Mouse (Mus musculus) brain, embryonic 14.5 days (tissue): ENCODE measurements around the gene Lamb3. TPM values are rescaled to one million over a fixed set of nuclear protein-coding genes. Genes with fewer than 3 reads are reported as not detected.

Source experiments
- DNase-seq: peaks from one replicate; pipeline ENCODE4 v3.0.0-alpha.2; 2011; ENCODE audit warnings: low read depth
- CTCF ChIP-seq: fragments of 200-500 bp; IDR thresholded peaks from 2 replicates; pipeline ENCODE4 v1.5.1; 2012; ENCODE audit warnings: inconsistent platforms, mild to moderate bottlenecking, moderate library complexity, borderline replicate concordance; ENCODE audit not compliant: insufficient read depth, insufficient read length; ENCODE audit errors: extremely low read depth
- POLR2A ChIP-seq: fragments of 200-500 bp; IDR thresholded peaks from 2 replicates; pipeline ENCODE4 v1.6.1; 2012; ENCODE audit warnings: mild to moderate bottlenecking, inconsistent platforms, borderline replicate concordance; ENCODE audit not compliant: poor library complexity, insufficient read depth, insufficient read length, severe bottlenecking; ENCODE audit errors: extremely low read depth
- polyA plus RNA-seq: library from polyadenylated mRNA; depleted of rRNA; stranded (reverse); fragments of >200 nt; gene quantifications from 2 replicates; pipeline ENCODE4 v1.2.3, GENCODE M21; 2012

Gene Lamb3
- polyA plus RNA-seq, 1 experiment: 0.67 TPM

GRCm38 (mm10) chr1:193188257-193188656 is 19.2 kb upstream of the Lamb3 start:
- no peak for TF ChIP-seq POLR2A
- no peak for TF ChIP-seq CTCF
- DNase-seq: no peak

- TF ChIP-seq POLR2A: no peak
- TF ChIP-seq CTCF: no peak
- peak; percentile 89 for DNase-seq
Observed at GRCm38 (mm10) chr1:193189151-193189621, 18.3 kb upstream of the Lamb3 start.

- TF ChIP-seq POLR2A: no peak
- no peak for TF ChIP-seq CTCF
- DNase-seq: peak; percentile 18
Observed at GRCm38 (mm10) chr1:193189771-193190170, 17.7 kb upstream of the Lamb3 start.

DNA sequence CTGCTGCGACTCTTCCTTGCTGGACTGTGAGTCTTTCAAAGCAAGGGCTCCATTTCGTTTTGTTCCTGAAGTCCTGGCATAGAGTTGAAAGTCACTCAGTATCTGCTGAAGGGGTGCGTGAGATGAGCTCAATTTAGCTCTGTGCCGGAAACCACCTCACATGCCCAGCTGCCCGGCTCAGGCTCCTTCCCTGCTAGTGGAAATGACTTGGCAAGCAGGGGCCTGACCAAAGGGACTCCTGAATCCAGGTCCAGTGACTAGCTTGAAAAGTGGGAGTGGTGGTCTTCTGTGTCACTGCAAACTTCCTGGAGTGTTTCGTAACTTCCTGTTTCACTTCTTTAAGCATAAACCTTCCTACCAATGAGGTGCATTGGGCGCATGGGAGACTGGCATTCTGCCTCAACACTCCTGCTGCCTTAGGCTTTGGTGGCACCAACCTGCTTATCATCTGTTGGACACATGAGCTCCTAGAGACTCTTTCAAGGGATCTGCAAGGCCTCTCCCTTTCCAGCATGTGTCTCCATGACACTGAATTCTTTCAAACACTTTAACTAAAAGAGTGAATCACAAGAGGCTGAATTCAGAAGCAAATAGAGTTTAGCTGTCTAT is 15.7 kb upstream of the Lamb3 start:
- no peak for TF ChIP-seq CTCF
- no peak for TF ChIP-seq POLR2A
- DNase-seq: no peak

DNA sequence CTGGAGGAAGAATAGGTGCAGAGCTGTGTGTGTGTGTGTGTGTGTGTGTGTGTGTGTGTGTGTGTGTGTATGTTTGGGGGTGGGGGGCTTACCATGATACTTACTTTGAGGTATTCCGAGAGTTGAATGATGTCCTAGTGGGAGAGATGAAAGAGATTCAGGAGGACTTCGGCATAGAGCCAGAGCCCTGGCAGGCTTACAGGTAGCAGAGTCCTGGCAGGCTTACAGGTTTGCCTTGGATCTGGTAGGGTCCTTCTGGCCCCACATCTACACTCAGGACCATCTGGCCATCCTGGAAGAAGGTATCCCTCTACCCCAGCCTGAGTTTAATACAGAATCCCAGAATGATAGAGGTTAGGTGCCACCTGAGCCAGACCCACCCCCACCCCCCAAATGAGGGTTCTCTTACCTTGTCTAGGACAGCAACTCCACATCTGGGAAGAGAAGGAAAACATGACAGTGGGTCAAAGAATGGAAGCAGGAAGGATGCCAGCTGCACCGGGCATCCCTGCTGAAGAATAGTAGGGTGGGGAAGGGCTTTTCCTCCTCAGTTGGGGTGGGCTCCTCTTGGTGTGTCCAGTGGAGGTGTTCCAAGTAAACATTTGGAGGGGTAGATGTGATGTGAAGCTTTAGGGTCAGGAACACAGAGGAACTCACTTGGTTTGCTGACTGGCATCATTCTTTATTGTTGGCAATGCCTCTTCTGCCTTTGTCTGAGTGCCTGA is 12.9 kb upstream of the Lamb3 start:
- DNase-seq: no peak
- no peak for TF ChIP-seq POLR2A

DNA sequence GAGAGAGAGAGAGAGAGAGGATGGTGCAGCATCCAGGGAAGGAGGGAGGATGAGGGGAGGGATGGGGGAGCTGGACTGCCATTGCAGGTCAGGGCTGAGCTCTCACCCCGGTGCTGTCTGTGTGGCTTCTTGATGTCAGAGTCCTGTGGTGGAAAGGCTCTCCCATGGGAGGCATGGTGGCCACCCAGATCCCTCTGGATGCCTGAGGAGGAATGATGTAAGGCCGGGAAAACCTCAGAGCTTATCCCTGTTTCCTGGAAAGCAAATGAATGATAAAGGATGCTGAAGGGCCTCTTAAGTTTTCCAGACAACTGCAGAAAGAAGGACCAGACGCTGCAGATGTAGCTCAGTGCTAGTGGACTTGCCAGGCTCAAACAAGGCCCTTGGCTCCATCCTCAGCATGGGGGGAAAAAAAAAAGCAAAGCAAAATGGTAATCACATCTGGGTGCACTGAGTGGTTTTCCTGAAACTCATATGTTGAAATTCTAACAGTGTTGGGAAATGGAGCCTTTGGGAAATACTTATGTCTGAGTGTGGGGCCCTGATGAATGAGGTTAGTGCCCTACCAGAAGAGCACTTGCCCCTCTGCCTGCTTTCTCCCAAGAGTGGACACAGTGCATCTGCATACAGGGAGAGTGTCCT is 12.2 kb upstream of the Lamb3 start:
- TF ChIP-seq POLR2A: no peak
- no peak for TF ChIP-seq CTCF
- no peak for DNase-seq

GRCm38 (mm10) chr1:193197494-193198205 is 9.8 kb upstream of the Lamb3 start:
- DNase-seq: no peak
- TF ChIP-seq POLR2A (no peak), CTCF (no peak)

- TF ChIP-seq POLR2A (no peak), CTCF (no peak)
- DNase-seq: no peak
Observed at GRCm38 (mm10) chr1:193198312-193198711, 9.2 kb upstream of the Lamb3 start.

GRCm38 (mm10) chr1:193200640-193201382 is 6.7 kb upstream of the Lamb3 start:
- no peak for DNase-seq
- no peak for TF ChIP-seq CTCF
- TF ChIP-seq POLR2A: no peak

DNA sequence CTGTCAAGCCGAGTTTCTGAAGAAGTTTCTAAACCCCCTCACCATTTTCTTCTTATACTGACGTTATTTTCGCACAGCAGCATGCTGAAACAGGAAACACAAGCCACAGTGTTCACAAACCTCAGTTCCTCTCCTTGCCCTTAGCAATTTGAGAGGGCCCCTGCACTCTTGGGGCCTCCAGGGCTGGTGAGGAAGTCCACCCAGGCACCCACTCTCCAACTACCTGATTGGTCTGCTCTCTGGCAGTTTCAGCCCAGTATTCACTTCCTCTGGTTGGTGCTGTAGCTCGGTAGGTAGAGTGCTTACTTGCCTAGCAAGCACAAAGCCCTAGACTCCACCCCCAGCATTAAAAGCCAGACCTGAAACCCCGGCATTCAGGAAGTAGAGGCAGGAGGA is 6.1 kb upstream of the Lamb3 start, which contains the start of gene Traf3ip3:
TSS of gene Traf3ip3 (minus strand) at position 321 of the 396 bp plus-strand sequence.
- no peak for TF ChIP-seq POLR2A
- TF ChIP-seq CTCF: no peak

GRCm38 (mm10) chr1:193203821-193204220 is 3.7 kb upstream of the Lamb3 start:
- DNase-seq: no peak
- no peak for TF ChIP-seq CTCF
- TF ChIP-seq POLR2A: no peak

More for the DNA sequence above, 6.1 kb upstream of the Lamb3 start, which contains the start of gene Traf3ip3:
- DNase-seq: no peak

GRCm38 (mm10) chr1:193205431-193205830 is 2.1 kb upstream of the Lamb3 start:
- no peak for DNase-seq
- TF ChIP-seq POLR2A: no peak
- no peak for TF ChIP-seq CTCF
